In the genomic region with DNA sequence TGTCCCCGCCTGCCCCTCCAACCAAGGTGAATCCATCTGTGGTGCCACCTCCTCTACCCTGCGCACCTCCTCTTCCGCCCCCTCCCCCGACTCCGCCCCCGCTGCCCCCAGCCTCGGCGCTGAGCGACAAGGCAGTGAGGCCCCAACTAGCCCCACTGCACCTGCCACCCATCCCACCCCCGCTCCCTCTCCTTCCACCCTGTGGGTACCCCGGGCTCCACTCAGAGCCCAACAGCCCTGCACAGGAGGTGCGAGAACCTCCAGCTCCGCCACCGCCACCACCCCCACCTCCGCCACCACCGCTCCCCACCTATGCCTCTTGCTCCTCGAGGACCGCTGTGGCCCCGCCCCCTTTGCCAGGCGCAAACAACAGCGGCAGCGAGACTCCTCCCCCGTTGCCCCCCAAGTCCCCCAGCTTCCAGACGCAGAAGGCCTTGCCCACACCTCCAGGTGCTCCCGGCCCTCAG, we compare ENCODE assay signal across 8 mouse cellular contexts. TPM values are rescaled to one million over a fixed set of nuclear protein-coding genes. Genes with fewer than 3 reads are reported as not detected.
A peak's percentile ranks its signal among the peaks of the same experiment; 100 is the strongest.
DNase-seq lines count a peak whose midpoint lies in the region; ATAC-seq and TF ChIP-seq lines count a peak whose summit lies in the region.

No protein-coding gene starts in this region.

- peak overlapping the region; percentile 22; the same call in 1 of the 2 replicates for H3K9ac ChIP-seq in forebrain, embryonic 15.5 days (replicated peaks)
- H3K9ac ChIP-seq in liver, embryonic 14.5 days (replicated peaks) = no peak overlapping the region

- H3K36me3 ChIP-seq in forebrain, embryonic 15.5 days = no peaks in the 10 kb centered on the region
- H3K36me3 ChIP-seq in liver, embryonic 14.5 days (replicated peaks; ENCODE audit: control insufficient read depth, insufficient read depth, low read depth) = no peaks in the 10 kb centered on the region

- DNase-seq in kidney, postnatal 4 days = peak; percentile 45 to 58
- no peak for DNase-seq in kidney, postnatal 14 days
- no peak for DNase-seq in liver, embryonic 14.5 days (ENCODE audit: low read depth in 3 of 3, low spot score in 3 of 3)
- DNase-seq in thymus, adult 18-20 months = peak; percentile 22 to 35
- DNase-seq in left cerebral cortex, adult 11 months (ENCODE audit: low spot score) = no peak
- DNase-seq in layer of hippocampus, postnatal 10 days (ENCODE audit: low spot score in 2 of 2) = no peak
- DNase-seq in cerebellum, adult 11 months = no peak

- peaks cover 10% of the 10 kb centered on the region for H3K4me1 ChIP-seq in forebrain, embryonic 15.5 days
- H3K4me1 ChIP-seq in liver, embryonic 14.5 days (replicated peaks; ENCODE audit: control insufficient read depth in 2 of 2, insufficient read depth in 2 of 2, low read length in 1 of 2) = no peaks in the 10 kb centered on the region

- 7% methylated on average over 25 of the region's 25 CpGs for WGBS in forebrain, embryonic 15.5 days
- WGBS in liver, embryonic 14.5 days (ENCODE audit: insufficient replicate concordance) = 7% methylated on average over 22 of the region's 25 CpGs

- no peak overlapping the region for H3K27ac ChIP-seq in forebrain, embryonic 15.5 days (replicated peaks)
- no peak overlapping the region for H3K27ac ChIP-seq in liver, embryonic 14.5 days

- peak; percentile 39 for ATAC-seq in forebrain, embryonic 15.5 days (replicated peaks)
- no peak for ATAC-seq in liver, embryonic 14.5 days (ENCODE audit: insufficient read depth)

- H3K4me2 ChIP-seq in forebrain, embryonic 15.5 days (replicated peaks) = peak overlapping the region; percentile 49
- H3K4me2 ChIP-seq in liver, embryonic 14.5 days (ENCODE audit: low read depth) = peak overlapping the region; percentile 26

- H3K9me3 ChIP-seq in forebrain, embryonic 15.5 days = no peaks in the 10 kb centered on the region
- no peaks in the 10 kb centered on the region for H3K9me3 ChIP-seq in liver, embryonic 14.5 days (ENCODE audit: control insufficient read depth, low read length)

- TF ChIP-seq EP300 in liver, embryonic 14.5 days (IDR thresholded peaks at IDR 0.05; ENCODE audit: low read depth) = no peak

- H3K4me3 ChIP-seq in forebrain, embryonic 15.5 days = peak overlapping the region; percentile 33
- no peak overlapping the region; a peak in 1 of 4 replicates for H3K4me3 ChIP-seq in liver, embryonic 14.5 days (ENCODE audit: insufficient read depth in 1 of 2, low read depth in 2 of 2, low read length in 2 of 2)

- no peaks in the 10 kb centered on the region for H3K27me3 ChIP-seq in forebrain, embryonic 15.5 days
- no peaks in the 10 kb centered on the region; the same call in 1 of the 2 replicates for H3K27me3 ChIP-seq in liver, embryonic 14.5 days (ENCODE audit: control insufficient read depth, insufficient read depth, low read length)

- TF ChIP-seq CTCF in liver, embryonic 14.5 days (IDR thresholded peaks at IDR 0.05; ENCODE audit: low read depth) = no peak

RNA-seq across cellular contexts. Expression of gene Wipf3, which starts 56.1 kb away (rescaled TPM):
- polyA plus RNA-seq in forebrain, embryonic 15.5 days (2015; fragmentation: Nextera tagmentation; extraction: Ambion mirVana) = 3.6 and 4.6 TPM in 2 replicates
- polyA plus RNA-seq in liver, embryonic 14.5 days (2012; rRNA removed) = 0.16 and 0.19 TPM in 2 replicates
- 0.09 TPM in 2 replicates for polyA plus RNA-seq in liver, embryonic 14.5 days (2014; fragmentation: Nextera tagmentation; extraction: Ambion mirVana)
- 100 to 1,000 TPM; 137 to 139 TPM for total RNA-seq in layer of hippocampus, postnatal 10 days (2021)

Comparison
In these comparisons a context has a peak if more than half of its experiments do, and no peak if none do; other contexts are left out.
1. DNase-seq: peak in kidney, postnatal 4 days (2 of 2) and thymus, adult 18-20 months (2 of 2); none in kidney, postnatal 14 days (single experiment), liver, embryonic 14.5 days (0 of 3), left cerebral cortex, adult 11 months (single experiment), layer of hippocampus, postnatal 10 days (0 of 2) and cerebellum, adult 11 months (single experiment).